Mouse (Mus musculus) heart, postnatal 0 days (tissue): ENCODE results near the gene Fam126a.

Experiments used
- CTCF ChIP-seq: IDR thresholded peaks from 2 replicates; pipeline ENCODE4 v1.5.1; 2016; ENCODE audit warnings: antibody characterized with exemption, control low read depth, low read depth
- EP300 ChIP-seq: IDR thresholded peaks from 2 replicates; pipeline ENCODE4 v1.6.1; 2016; ENCODE audit warnings: antibody characterized with exemption, low read depth

- TF ChIP-seq CTCF = no peak
- TF ChIP-seq EP300 = no peak
Observed at GRCm38 (mm10) chr5:24013338-24014003, 17.0 kb downstream of the Fam126a start.
